11 mouse cellular contexts compared by ENCODE assay signal in the genomic region with DNA sequence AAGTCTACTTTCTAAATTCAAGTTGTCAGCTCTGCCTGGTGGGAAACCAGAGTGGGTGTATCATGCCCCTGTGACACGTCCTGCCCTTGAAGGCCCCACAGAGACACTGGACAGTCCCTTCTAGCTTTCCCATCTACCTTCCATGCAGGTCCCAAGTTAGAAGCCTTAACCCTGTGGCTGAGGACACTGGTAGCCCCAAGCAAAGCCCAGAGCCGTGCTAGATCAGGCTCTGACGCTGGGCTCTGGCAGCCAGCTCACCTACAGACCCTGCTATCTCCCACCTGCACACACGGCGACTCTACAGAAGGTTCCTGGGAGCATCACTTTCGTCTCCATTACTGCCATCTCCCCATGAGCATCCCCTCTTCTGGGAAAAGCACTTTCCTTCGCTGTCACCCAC. TPM values are rescaled to one million over a fixed set of nuclear protein-coding genes. Genes with fewer than 3 reads are reported as not detected.
A peak's percentile ranks its signal among the peaks of the same experiment; 100 is the strongest.
DNase-seq lines count a peak whose midpoint lies in the region; ATAC-seq and TF ChIP-seq lines count a peak whose summit lies in the region.
"Had no signal": no experiment of that assay in that cellular context is flagged by ENCODE, and none has a peak within 500 bp of the region (broad histone marks: within the 10 kb centered on the region; RNA-seq: fewer than 3 reads in every experiment).

No protein-coding gene starts in this region.

- ATAC-seq in intestine, postnatal 0 days = no peak

- peak overlapping the region; percentile 64 for H3K9ac ChIP-seq in intestine, postnatal 0 days (ENCODE audit: low read depth, low read length)
- H3K9ac ChIP-seq: embryonic facial prominence, embryonic 13.5 days; lung, embryonic 14.5 days had no signal

- H3K4me2 ChIP-seq in intestine, postnatal 0 days (replicated peaks; ENCODE audit: low read depth) = peak overlapping the region; percentile 74

- 77% methylated on average over 7 of the region's 7 CpGs for WGBS in kidney, adult 2 months
- WGBS in intestine, postnatal 0 days = 72% methylated on average over 7 of the region's 7 CpGs

- no peak overlapping the region for H3K27ac ChIP-seq in kidney, adult 2 months (ENCODE audit: insufficient read depth, low read depth, low read length)
- peak overlapping the region; percentile 89 for H3K27ac ChIP-seq in intestine, postnatal 0 days (ENCODE audit: low read depth, low read length)
- H3K27ac ChIP-seq: embryonic facial prominence, embryonic 13.5 days had no signal

- TF ChIP-seq CTCF in kidney, adult 2 months (conservative IDR thresholded peaks at IDR 0.05; ENCODE audit: insufficient read depth, insufficient read length, low read depth, low read length) = no peak
- TF ChIP-seq CTCF in intestine, postnatal 0 days (IDR thresholded peaks at IDR 0.05; ENCODE audit: low read depth) = no peak

- H3K9me3 ChIP-seq in intestine, postnatal 0 days (ENCODE audit: control insufficient read depth) = no peaks in the 10 kb centered on the region
- H3K9me3 ChIP-seq: embryonic facial prominence, embryonic 13.5 days had no signal

- no peaks in the 10 kb centered on the region for H3K36me3 ChIP-seq in kidney, adult 2 months (ENCODE audit: control insufficient read depth, insufficient read depth, low read length)
- H3K36me3 ChIP-seq in intestine, postnatal 0 days (ENCODE audit: control insufficient read depth, insufficient read depth) = no peaks in the 10 kb centered on the region
- H3K36me3 ChIP-seq: embryonic facial prominence, embryonic 13.5 days had no signal

- TF ChIP-seq POLR2A in kidney, adult 2 months (IDR thresholded peaks at IDR 0.05; ENCODE audit: low read depth, low read length) = no peak

- H3K4me1 ChIP-seq in kidney, adult 2 months (ENCODE audit: control insufficient read depth, insufficient read depth, low read length) = no peaks in the 10 kb centered on the region
- 0 out of 2 replicates have a peak, but pooled peaks cover 13% of the 10 kb centered on the region for H3K4me1 ChIP-seq in intestine, postnatal 0 days (replicated peaks; ENCODE audit: control insufficient read depth, insufficient read depth, low read length)

- no peak for DNase-seq in kidney, adult 2 months
- DNase-seq in kidney, adult 8-10 months = no peak
- DNase-seq in thymus, postnatal 25 days = peak; percentile 47
- DNase-seq in thymus, adult 18-20 months = no peak
- peak; percentile 48 for DNase-seq in thymus, postnatal 4 days
- no peak for DNase-seq in urinary bladder, postnatal 36 days (ENCODE audit: low spot score in 2 of 2)
- no peak for DNase-seq in left cerebral cortex, adult 9 months (ENCODE audit: low spot score in 2 of 2)
- DNase-seq: cerebellum, adult 11 months; lung, embryonic 14.5 days had no signal

- peak overlapping the region; percentile 73 for H3K4me3 ChIP-seq in kidney, adult 2 months (ENCODE audit: insufficient read depth, low read depth, low read length)
- peak overlapping the region; percentile 63 for H3K4me3 ChIP-seq in intestine, postnatal 0 days (ENCODE audit: low read depth, low read length)
- H3K4me3 ChIP-seq: embryonic facial prominence, embryonic 13.5 days had no signal

- H3K27me3 ChIP-seq in kidney, adult 2 months (replicated peaks; ENCODE audit: control insufficient read depth, insufficient read depth, low read length) = no peaks in the 10 kb centered on the region
- H3K27me3 ChIP-seq in intestine, postnatal 0 days (replicated peaks; ENCODE audit: control insufficient read depth, insufficient read depth, low read length) = no peaks in the 10 kb centered on the region
- H3K27me3 ChIP-seq: embryonic facial prominence, embryonic 13.5 days had no signal

RNA-seq across cellular contexts. Expression of gene Lgals9, which starts 1.2 kb away (rescaled TPM):
- polyA plus RNA-seq in kidney, adult 2 months (2012; rRNA removed) = 55.3 and 63.4 TPM in 2 replicates
- 526 and 586 TPM in 2 replicates for polyA plus RNA-seq in intestine, postnatal 0 days (2015; fragmentation: Nextera tagmentation; extraction: Ambion mirVana)

Comparison
In these comparisons a context has a peak if more than half of its experiments do, and no peak if none do; other contexts are left out.
1. DNase-seq: peak in thymus, postnatal 25 days (single experiment) and thymus, postnatal 4 days (single experiment); none in kidney, adult 2 months (single experiment), kidney, adult 8-10 months (0 of 2), thymus, adult 18-20 months (0 of 2), urinary bladder, postnatal 36 days (0 of 2) and left cerebral cortex, adult 9 months (0 of 2).